In the genomic region with DNA sequence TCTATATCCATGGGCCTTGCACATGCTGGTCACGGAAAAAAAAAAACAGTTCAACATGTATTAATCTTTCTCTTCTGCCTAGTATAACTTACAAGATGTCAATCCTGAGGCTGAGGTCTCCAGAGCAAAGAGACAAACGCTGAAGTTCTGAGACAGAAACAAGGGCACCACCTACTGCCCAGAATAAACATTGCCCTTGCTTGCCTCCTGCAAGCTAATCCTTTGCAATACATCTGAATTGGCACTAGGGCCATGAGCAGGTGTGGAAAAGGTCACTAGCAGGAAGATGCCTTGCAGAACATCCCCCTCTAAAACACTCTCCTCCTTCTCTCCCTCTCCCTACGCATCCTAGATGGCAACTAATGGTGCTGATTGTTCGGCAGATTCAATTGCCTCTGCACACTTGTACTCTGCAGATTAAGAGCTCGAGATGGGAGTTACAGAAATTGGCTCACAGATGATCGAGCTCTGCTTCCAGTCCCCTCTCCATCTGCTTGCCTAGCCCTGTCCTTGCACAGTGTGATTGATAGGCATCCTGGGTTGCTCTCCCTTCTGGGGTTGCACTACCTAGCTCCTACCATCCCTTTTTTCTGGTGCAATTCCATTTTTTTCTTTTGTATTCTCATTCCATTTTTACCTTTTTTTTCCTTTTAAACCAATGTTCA, we compare ENCODE assay signal across 8 mouse cellular contexts.
DNase-seq lines count a peak whose midpoint lies in the region; ATAC-seq lines count a peak whose summit lies in the region.

No protein-coding gene starts in this region.

- H3K9ac ChIP-seq in stomach, embryonic 14.5 days (replicated peaks; ENCODE audit: low read depth, low read length): no peak overlapping the region

- no peak overlapping the region for H3K4me3 ChIP-seq in hindbrain, embryonic 10.5 days
- H3K4me3 ChIP-seq in midbrain, embryonic 10.5 days: no peak overlapping the region
- H3K4me3 ChIP-seq in stomach, embryonic 14.5 days (ENCODE audit: low read depth, low read length): no peak overlapping the region

- no peaks in the 10 kb centered on the region for H3K27me3 ChIP-seq in hindbrain, embryonic 10.5 days (ENCODE audit: insufficient read depth, poor library complexity, severe bottlenecking)
- no peaks in the 10 kb centered on the region for H3K27me3 ChIP-seq in midbrain, embryonic 10.5 days (ENCODE audit: low read depth, poor library complexity, severe bottlenecking)
- no peaks in the 10 kb centered on the region for H3K27me3 ChIP-seq in stomach, embryonic 14.5 days (ENCODE audit: control insufficient read depth, insufficient read depth, low read length)

- 0 out of 2 replicates have a peak, but pooled peaks have one; percentile 46 for ATAC-seq in stomach, embryonic 14.5 days (ENCODE audit: insufficient number of reproducible peaks, insufficient read depth, low FRiP score, low read depth)

- no peak overlapping the region for H3K4me2 ChIP-seq in stomach, embryonic 14.5 days (replicated peaks; ENCODE audit: low read depth, low read length)

- no peaks in the 10 kb centered on the region for H3K36me3 ChIP-seq in hindbrain, embryonic 10.5 days
- no peaks in the 10 kb centered on the region for H3K36me3 ChIP-seq in midbrain, embryonic 10.5 days
- no peaks in the 10 kb centered on the region for H3K36me3 ChIP-seq in stomach, embryonic 14.5 days (ENCODE audit: control insufficient read depth, insufficient read depth, low read length)

- intact Hi-C loops in heart, postnatal 25 days (cut with DNase I): loop anchor here (10.0 kb wide), 3 partner anchors 723 to 943 kb away; no protein-coding TSS in a partner anchor

- peak; percentile 5 to 28 for DNase-seq in heart, adult 18-20 months
- DNase-seq in heart, postnatal 25 days (ENCODE audit: low spot score): no peak
- peak; percentile 18 to 74 for DNase-seq in adrenal gland, adult (ENCODE audit: inconsistent age in 2 of 2, low spot score in 1 of 2)
- peak; percentile 70 for DNase-seq in embryo, embryonic 11 days
- peak; percentile 26 for DNase-seq in hindbrain, embryonic 10.5 days (ENCODE audit: low spot score)
- DNase-seq in layer of hippocampus, adult 9-10 months (ENCODE audit: low spot score): peak; percentile 62
- DNase-seq in midbrain, embryonic 10.5 days (ENCODE audit: low spot score): peak; percentile 42

- H3K9me3 ChIP-seq in hindbrain, embryonic 10.5 days: no peaks in the 10 kb centered on the region
- H3K9me3 ChIP-seq in midbrain, embryonic 10.5 days (replicated peaks): no peaks in the 10 kb centered on the region
- H3K9me3 ChIP-seq in stomach, embryonic 14.5 days (ENCODE audit: control insufficient read depth, low read depth, low read length): no peaks in the 10 kb centered on the region

- no peaks in the 10 kb centered on the region for H3K4me1 ChIP-seq in hindbrain, embryonic 10.5 days (replicated peaks)
- no peaks in the 10 kb centered on the region for H3K4me1 ChIP-seq in midbrain, embryonic 10.5 days
- no peaks in the 10 kb centered on the region for H3K4me1 ChIP-seq in stomach, embryonic 14.5 days (ENCODE audit: control insufficient read depth, insufficient read depth, low read length)

- H3K27ac ChIP-seq in hindbrain, embryonic 10.5 days: no peak overlapping the region
- H3K27ac ChIP-seq in midbrain, embryonic 10.5 days (replicated peaks): no peak overlapping the region
- no peak overlapping the region for H3K27ac ChIP-seq in stomach, embryonic 14.5 days (ENCODE audit: low read length)

- 48% methylated on average over 6 of the region's 6 CpGs for WGBS in hindbrain, embryonic 10.5 days
- 54% methylated on average over 6 of the region's 6 CpGs for WGBS in midbrain, embryonic 10.5 days
- 37% methylated on average over 6 of the region's 6 CpGs for WGBS in stomach, embryonic 14.5 days
